Mouse (Mus musculus) monocyte, adult 5-6 weeks (primary cell): Measurements from ENCODE around the gene Cnn1. TPM values are rescaled to one million over a fixed set of nuclear protein-coding genes. Genes with fewer than 3 reads are reported as not detected.
"Not testable (repeated sequence)": the region's sequence is repeated elsewhere in the genome, so short reads cannot be mapped to it uniquely, and the experiment has no call there.

Experiments used
- ATAC-seq: fragments of 153-309, 156-312 bp; replicated peaks from 2 replicates; pipeline ENCODE4 v1.8.0; 2017; ENCODE audit warnings: mild to moderate bottlenecking; ENCODE audit not compliant: low TSS enrichment, insufficient number of reproducible peaks, severe bottlenecking, poor library complexity, low FRiP score
- total RNA-seq: library from RNA; stranded (forward); fragments of 200-1000, 200-491, 200-594 nt; gene quantifications from 3 replicates; pipeline ENCODE4 v1.2.3, GENCODE M21; 2017

Gene Cnn1
- total RNA-seq, 1 experiment from 2014 or later: not detected

- ATAC-seq: peak; percentile 84
Observed at GRCm38 (mm10) chr9:22070791-22071573, 28.0 kb upstream of the Cnn1 start, which contains the start of the genes Gm49318 and Zfp653. Gene Gm49318, minus strand, starts transcription at chr9:22071259. Gene Zfp653, minus strand, starts transcription at chr9:22071376.

- no peak for ATAC-seq
Observed at GRCm38 (mm10) chr9:22072276-22072675, 26.7 kb upstream of the Cnn1 start.

GRCm38 (mm10) chr9:22075778-22076177 is 23.2 kb upstream of the Cnn1 start:
- ATAC-seq: not testable (repeated sequence)

DNA sequence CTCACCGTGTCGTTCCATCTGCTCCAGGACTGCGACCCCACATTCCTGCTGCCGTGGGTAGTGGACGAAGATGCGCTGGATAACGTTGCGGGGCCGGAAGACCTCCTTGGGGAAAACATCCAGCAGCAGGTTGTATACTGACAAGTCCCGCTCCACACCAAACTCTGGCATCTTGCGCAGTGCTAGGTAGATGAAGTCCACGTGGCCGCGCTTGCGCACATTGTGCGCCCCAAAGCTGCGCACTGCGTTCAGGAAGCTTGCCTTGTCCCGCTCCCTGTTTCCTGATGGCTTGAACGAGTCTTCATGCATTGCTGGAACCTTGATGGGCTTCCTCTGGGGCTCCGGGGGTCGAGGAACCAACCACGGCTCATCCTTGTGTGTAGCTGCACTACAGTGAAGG is 22.8 kb upstream of the Cnn1 start:
- no peak for ATAC-seq

DNA sequence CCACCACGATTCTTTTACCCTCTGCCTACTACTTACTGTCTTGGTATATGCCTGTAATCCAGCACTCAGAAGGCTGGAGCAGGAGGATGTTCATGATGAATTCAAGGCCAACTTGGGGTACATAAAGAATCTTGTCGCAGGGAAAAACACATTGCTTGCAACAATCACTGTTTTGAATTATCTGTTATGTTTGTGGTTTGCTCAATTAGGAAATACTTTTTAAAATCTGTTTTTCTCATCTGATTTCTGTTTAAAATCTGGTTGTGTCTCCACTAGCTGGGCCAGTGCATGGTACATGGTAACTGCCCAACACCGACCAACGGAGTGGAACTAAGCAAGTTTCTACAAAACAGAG is 14.4 kb upstream of the Cnn1 start:
- no peak for ATAC-seq

GRCm38 (mm10) chr9:22085022-22085834 is 13.8 kb upstream of the Cnn1 start, which contains the start of gene Ecsit:
Gene Ecsit, minus strand, starts transcription at chr9:22085438.
- peak; percentile 99 for ATAC-seq

- ATAC-seq: no peak
Observed at GRCm38 (mm10) chr9:22086012-22086411, 13.0 kb upstream of the Cnn1 start.

DNA sequence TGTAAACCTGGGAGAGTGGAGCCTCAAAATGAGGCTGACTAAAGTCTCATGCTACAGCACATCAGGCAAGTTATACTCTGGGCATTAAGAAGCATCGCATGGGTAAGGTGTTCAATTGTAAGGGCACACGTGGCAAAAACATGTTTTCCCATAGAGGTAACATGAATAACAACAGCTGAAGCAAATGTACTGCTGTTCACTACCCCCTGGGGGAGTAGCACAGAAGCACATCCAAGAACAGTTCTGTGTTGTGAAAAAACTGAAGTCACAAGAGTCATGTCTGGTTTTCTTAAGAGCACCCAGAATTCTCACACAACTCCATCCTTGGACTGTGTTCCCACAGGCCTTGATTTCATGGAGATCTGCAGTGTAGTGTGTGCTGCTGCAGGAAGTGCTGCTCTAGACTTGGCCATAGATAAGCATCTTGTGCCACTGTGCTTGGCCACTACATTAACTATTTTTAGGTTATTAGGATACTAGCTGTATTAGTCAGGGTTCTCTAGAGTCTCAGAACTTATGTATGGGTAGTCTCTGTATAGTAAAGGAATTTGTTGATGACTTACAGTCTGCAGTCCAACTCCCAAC is 11.9 kb upstream of the Cnn1 start:
- no peak for ATAC-seq

DNA sequence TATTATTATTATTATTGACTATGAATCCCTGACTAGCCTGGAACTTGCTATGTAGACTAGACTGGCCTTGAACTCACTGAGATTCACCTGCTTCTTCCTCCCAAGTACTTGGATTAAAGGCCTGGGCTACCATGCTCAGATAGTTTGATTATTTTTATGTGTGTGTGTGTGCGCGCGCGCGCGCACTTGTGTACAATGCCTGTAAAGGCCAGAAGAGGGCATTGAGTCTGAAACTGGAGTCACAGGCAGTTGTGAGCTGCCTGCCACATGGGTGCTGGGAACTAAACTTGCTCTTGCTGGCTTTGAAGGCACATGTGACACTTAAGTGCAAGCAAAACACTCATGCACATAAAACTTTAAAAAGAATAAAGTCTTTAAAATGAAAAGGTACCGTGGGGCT is 9.7 kb upstream of the Cnn1 start:
- ATAC-seq: no peak

DNA sequence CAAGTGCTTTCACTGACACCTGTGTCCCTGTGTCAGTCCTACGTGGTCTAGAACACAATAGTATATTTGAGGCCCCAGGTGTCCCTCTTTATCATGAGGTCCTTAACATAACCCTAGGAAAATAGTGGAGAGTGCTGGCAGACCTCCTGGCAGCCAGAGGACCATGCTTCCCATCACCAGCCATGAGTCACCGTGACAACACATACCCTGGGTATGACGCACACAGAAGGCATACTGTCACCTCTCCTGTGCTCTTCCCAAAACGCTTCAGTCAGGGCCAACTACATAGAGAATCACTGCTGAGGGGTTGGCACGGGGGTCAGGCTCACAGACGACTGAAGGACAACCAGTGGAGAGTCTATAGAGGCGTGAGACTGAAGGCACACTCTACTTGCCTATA is 9.0 kb upstream of the Cnn1 start:
- no peak for ATAC-seq

GRCm38 (mm10) chr9:22092746-22093145 is 6.3 kb upstream of the Cnn1 start:
- no peak for ATAC-seq

- ATAC-seq: peak; percentile 92
Observed at GRCm38 (mm10) chr9:22095854-22096307, 3.1 kb upstream of the Cnn1 start.

DNA sequence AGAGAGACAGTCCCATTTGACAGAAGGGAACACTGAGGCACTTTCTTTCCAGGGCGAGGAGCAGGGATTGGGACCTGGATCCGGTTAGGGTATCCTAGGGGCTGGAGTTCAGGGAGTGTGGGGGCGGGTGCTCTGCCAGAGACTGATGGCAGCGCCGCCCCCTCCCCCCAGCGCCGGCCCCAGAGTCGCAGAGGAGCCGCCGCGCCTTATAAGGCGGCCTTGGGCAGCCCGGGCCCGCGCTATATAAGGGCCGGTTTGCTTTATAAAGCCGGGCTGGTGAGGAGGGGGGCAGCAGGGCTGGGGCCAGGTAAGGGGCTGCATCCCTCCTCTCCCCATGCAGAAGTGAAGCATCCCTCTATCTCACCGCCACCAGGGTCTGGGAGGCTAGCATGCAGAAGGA is 906 bp downstream of the Cnn1 start:
- no peak for ATAC-seq

GRCm38 (mm10) chr9:22108194-22108593 is 9.2 kb downstream of the Cnn1 start:
- no peak for ATAC-seq

GRCm38 (mm10) chr9:22115635-22116034 is 16.6 kb downstream of the Cnn1 start:
- ATAC-seq: no peak

DNA sequence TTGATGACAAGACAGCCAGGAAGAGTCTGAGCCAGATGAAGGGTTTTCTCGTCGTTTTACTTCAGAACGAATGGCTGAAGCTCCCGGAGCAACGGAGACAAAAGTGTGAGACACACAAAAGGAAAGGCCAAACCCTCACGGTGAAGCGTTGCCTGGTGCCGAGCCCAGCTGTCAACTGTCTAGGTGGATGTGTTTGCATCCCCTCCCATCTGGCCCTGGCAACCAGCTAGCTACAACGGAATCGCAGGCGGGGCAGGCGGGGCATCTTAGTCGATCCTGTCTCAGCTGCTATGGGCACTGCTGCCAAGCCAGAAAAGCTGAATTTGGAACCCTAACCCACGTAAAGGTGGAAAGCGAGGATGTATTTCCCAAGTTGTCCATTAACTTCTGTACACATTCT is 17.1 kb downstream of the Cnn1 start:
- no peak for ATAC-seq

- ATAC-seq: peak; percentile 82
Observed at GRCm38 (mm10) chr9:22116740-22117426, 17.9 kb downstream of the Cnn1 start, which contains the start of gene Elof1. Gene Elof1, minus strand, starts transcription at chr9:22117172.

DNA sequence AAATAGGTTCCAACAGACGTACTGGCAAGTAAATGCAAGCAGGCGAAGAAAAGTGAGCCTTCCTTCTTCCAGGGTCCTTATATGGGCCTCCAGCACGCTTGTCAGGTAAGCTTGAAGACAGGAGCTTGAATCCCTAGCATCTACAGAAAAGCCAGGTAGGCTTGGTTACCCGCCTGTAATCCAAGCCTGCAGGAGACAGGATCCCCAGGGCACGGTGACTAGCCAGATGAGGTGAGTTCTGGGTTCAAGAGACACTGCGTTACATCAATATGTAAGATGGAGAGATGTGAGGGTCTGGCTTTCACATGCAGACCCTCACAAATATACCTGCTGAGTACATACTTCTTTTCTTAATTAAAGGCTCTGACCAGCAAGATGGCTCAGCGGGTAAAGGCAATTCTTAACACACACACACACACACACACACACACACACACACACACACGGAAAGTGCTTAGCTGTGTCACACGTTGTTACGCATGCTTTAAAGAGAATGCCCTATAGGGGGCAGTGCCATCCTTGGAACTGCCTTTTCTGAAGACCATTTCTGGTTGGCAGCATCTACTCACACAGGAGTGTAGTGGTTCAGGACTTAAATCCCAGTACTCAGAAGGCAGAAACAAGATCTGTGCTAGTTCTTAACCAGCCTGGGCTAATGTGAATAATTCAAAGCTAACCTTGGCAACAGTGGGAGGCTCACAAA is 18.9 kb downstream of the Cnn1 start:
- ATAC-seq: peak; percentile 58
